Mouse (Mus musculus): ENCODE measurements around the gene Alcam.

DNA sequence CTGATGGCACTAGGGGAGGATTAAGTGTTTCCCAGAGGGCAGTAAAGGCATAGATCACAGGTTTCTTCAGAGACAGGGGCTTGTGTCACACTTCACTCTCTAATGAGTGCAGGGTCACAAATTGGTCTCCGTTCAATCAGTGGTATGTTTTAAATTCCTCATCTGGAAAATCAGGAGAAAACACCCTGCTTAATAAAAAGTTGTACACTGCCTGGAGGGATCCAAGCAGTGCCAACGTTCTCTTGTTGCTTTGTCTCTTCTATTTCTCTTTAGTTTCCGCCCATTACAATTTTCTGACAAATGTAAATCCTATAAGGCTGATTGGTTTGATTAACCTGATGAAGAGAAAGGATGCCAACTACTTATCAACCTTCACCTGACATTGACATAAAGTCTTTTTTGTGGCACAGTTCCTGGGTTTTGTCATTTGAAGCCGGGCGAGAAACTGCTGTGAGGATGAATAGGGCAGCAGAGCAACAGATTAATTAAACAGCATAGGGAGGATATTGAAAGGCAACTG, 67.0 kb downstream of the Alcam start:
- no peak for TF ChIP-seq POLR2A (IDR thresholded peaks at IDR 0.05; ENCODE audit: low read depth, low read length)
- no peak for TF ChIP-seq CTCF (conservative IDR thresholded peaks at IDR 0.05; ENCODE audit: insufficient read depth, insufficient read length, low read depth, low read length)

Data from kidney, adult 2 months (tissue).